Mouse (Mus musculus): ENCODE data around the gene Rin1. TPM values are rescaled to one million over a fixed set of nuclear protein-coding genes. Genes with fewer than 3 reads are reported as not detected.

Gene Rin1
- polyA plus RNA-seq, 1 experiment from 2014 or later = 1.4 TPM

GRCm38 (mm10) chr19:5094243-5094632 lies 44.0 kb downstream of the Rin1 start:
- ATAC-seq = peak; percentile 79
- Histone ChIP-seq H3K36me3 (ENCODE audit: control insufficient read depth, insufficient read depth, low read length) (peaks cover 36% of the 10 kb centered on the region), H3K9ac (ENCODE audit: low read length) (peak overlapping the region; percentile 96), H3K4me3 (ENCODE audit: low read depth, low read length) (peak overlapping the region; percentile 80), H3K4me1 (ENCODE audit: control insufficient read depth, insufficient read depth, low read length) (peaks cover 43% of the 10 kb centered on the region), H3K9me3 (replicated peaks; ENCODE audit: control insufficient read depth, low read length) (no peaks in the 10 kb centered on the region), H3K27ac (ENCODE audit: low read depth, low read length) (peak overlapping the region; percentile 91), H3K4me2 (ENCODE audit: low read length) (peak overlapping the region; percentile 93), H3K27me3 (replicated peaks; ENCODE audit: control insufficient read depth, insufficient read depth, low read length) (no peaks in the 10 kb centered on the region)
- 0% methylated on average over 21 of the region's 21 CpGs for WGBS
- peak; percentile 98 for DNase-seq (ENCODE audit: low spot score)

- Histone ChIP-seq H3K36me3 (ENCODE audit: control insufficient read depth, insufficient read depth, low read length) (peaks cover 43% of the 10 kb centered on the region), H3K27me3 (replicated peaks; ENCODE audit: control insufficient read depth, insufficient read depth, low read length) (no peaks in the 10 kb centered on the region), H3K4me1 (ENCODE audit: control insufficient read depth, insufficient read depth, low read length) (peaks cover 42% of the 10 kb centered on the region), H3K9me3 (replicated peaks; ENCODE audit: control insufficient read depth, low read length) (no peaks in the 10 kb centered on the region), H3K4me2 (ENCODE audit: low read length) (peak overlapping the region; percentile 93), H3K9ac (ENCODE audit: low read length) (peak overlapping the region; percentile 96), H3K27ac (ENCODE audit: low read depth, low read length) (peak overlapping the region; percentile 91), H3K4me3 (ENCODE audit: low read depth, low read length) (peak overlapping the region; percentile 80)
- WGBS = 29% methylated on average over 11 of the region's 11 CpGs
- ATAC-seq (no peak; the same call in 1 of the 2 replicates), DNase-seq (ENCODE audit: low spot score) (no peak)
These were observed 44.6 kb downstream of the Rin1 start for GRCm38 (mm10) chr19:5094746-5095417.

GRCm38 (mm10) chr19:5095887-5096474 lies 45.7 kb downstream of the Rin1 start:
- ATAC-seq (no peak; the same call in 1 of the 2 replicates), DNase-seq (ENCODE audit: low spot score) (no peak)
- Histone ChIP-seq H3K27ac (ENCODE audit: low read depth, low read length) (peak overlapping the region; percentile 91), H3K4me2 (ENCODE audit: low read length) (peak overlapping the region; percentile 93), H3K9me3 (replicated peaks; ENCODE audit: control insufficient read depth, low read length) (no peaks in the 10 kb centered on the region), H3K9ac (ENCODE audit: low read length) (peak overlapping the region; percentile 96), H3K4me1 (ENCODE audit: control insufficient read depth, insufficient read depth, low read length) (peaks cover 42% of the 10 kb centered on the region), H3K36me3 (ENCODE audit: control insufficient read depth, insufficient read depth, low read length) (peaks cover 46% of the 10 kb centered on the region), H3K4me3 (ENCODE audit: low read depth, low read length) (peak overlapping the region; percentile 80), H3K27me3 (replicated peaks; ENCODE audit: control insufficient read depth, insufficient read depth, low read length) (no peaks in the 10 kb centered on the region)
- WGBS = 11% methylated on average over 9 of the region's 9 CpGs

DNA sequence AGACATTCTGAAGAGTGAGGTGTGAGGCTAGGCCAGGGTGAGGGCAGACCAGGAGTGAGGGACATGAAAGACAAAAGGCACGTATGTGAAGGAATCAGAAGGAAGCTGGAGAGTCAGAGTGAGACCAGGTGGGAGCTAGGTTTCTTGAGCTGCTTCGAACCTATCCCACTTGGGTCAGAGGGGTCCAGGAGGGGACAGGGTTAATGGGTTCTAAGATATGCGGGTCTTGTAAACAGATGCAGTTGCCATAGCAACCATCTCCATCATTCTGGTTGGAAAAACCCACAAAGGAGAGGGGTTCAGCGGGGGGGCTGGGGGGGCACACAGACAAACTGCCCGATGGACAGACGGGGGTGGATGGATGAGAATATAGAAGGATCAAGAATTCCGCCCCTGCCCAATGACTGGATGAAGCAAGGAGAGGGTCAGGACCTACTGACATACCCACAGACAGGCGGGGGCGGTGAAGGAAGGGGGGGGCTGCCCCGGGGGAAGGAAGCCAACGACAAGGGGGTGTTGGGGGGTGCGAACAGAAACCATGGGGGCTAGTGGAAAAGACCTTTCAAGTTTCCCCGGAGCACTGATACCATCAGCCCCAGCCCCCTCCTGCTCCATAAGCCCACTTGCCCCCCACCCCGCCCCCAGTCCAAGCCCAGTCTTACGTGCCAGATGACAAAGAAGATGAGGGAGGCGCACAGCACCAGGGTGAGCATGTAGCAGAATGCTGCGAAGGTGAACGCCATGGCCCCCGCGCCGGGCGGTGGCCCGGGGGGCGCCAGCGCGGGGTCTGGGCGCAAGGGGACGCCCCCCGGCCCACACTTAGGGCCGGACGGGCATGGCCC lies 47.5 kb downstream of the Rin1 start:
- Histone ChIP-seq H3K27ac (ENCODE audit: low read depth, low read length) (peak overlapping the region; percentile 91), H3K9me3 (replicated peaks; ENCODE audit: control insufficient read depth, low read length) (no peaks in the 10 kb centered on the region), H3K27me3 (replicated peaks; ENCODE audit: control insufficient read depth, insufficient read depth, low read length) (no peaks in the 10 kb centered on the region), H3K4me3 (ENCODE audit: low read depth, low read length) (peak overlapping the region; percentile 80), H3K36me3 (ENCODE audit: control insufficient read depth, insufficient read depth, low read length) (peaks cover 46% of the 10 kb centered on the region), H3K4me1 (ENCODE audit: control insufficient read depth, insufficient read depth, low read length) (peaks cover 42% of the 10 kb centered on the region), H3K4me2 (ENCODE audit: low read length) (peak overlapping the region; percentile 93), H3K9ac (ENCODE audit: low read length) (peak overlapping the region; percentile 96)
- 2% methylated on average over 21 of the region's 31 CpGs for WGBS
- peak; percentile 72 for DNase-seq (ENCODE audit: low spot score)
- peak; percentile 13; the same call in 1 of the 2 replicates for ATAC-seq

DNA sequence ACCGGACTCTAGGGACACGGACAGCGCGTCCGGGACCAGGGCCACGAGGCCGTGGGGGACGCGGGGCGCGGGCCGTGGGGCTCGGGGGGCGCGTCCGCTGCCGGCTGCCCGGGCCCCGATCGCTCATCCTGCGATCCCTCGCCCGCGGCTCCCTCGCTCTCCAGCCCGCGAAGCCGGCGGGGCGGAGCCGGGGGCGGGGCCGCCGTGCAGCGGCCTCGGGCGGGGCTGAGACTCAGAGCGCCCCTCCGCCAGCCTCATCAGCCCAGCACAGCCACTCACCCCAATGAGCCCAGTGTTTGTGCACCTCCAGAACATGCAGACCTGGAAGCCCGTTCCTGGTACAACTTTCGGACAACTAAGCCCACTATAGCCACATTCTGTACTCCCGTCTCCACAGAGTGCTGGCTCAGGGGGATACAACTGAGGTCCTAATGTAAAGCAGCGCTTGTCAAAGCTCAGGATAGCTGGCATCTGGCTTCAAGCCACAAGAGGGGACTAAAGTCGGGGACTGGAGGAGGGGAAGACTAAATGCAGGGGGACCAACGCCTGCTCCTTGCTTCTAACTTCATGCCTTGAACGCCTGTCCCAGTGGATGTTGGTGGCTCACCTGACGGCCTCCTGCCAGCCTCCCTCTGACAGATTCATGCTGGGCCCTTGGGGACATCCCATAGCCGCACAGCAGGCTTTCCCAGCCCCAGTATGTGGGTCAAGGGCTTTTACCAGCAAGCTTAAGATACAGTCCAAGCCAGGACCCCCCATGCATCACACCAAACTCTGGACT lies 48.3 kb downstream of the Rin1 start, which contains the start of gene Cnih2:
Gene Cnih2, minus strand, starts transcription at position 159 of the 781 bp plus-strand sequence.
- DNase-seq (ENCODE audit: low spot score) (peak; percentile 86), ATAC-seq (peak; percentile 73)
- Histone ChIP-seq H3K4me3 (ENCODE audit: low read depth, low read length) (peak within 1 kb of the TSS; percentile 80), H3K4me2 (ENCODE audit: low read length) (peak within 1 kb of the TSS; percentile 93), H3K27me3 (replicated peaks; ENCODE audit: control insufficient read depth, insufficient read depth, low read length) (no peaks in the 10 kb centered on the region), H3K9me3 (replicated peaks; ENCODE audit: control insufficient read depth, low read length) (no peaks in the 10 kb centered on the region), H3K36me3 (ENCODE audit: control insufficient read depth, insufficient read depth, low read length) (peaks cover 46% of the 10 kb centered on the region), H3K9ac (ENCODE audit: low read length) (peak within 1 kb of the TSS; percentile 96), H3K4me1 (ENCODE audit: control insufficient read depth, insufficient read depth, low read length) (peaks cover 40% of the 10 kb centered on the region), H3K27ac (ENCODE audit: low read depth, low read length) (peak within 1 kb of the TSS; percentile 91)
- 2% methylated on average over 37 of the region's 48 CpGs for WGBS

- Histone ChIP-seq H3K4me2 (ENCODE audit: low read length) (peak overlapping the region; percentile 91), H3K9ac (ENCODE audit: low read length) (peak overlapping the region; percentile 92), H3K4me3 (ENCODE audit: low read depth, low read length) (peak overlapping the region; percentile 61), H3K27ac (ENCODE audit: low read depth, low read length) (peak overlapping the region; percentile 94; the same call in 1 of the 2 replicates), H3K36me3 (ENCODE audit: control insufficient read depth, insufficient read depth, low read length) (peaks cover 75% of the 10 kb centered on the region), H3K27me3 (replicated peaks; ENCODE audit: control insufficient read depth, insufficient read depth, low read length) (no peaks in the 10 kb centered on the region), H3K4me1 (ENCODE audit: control insufficient read depth, insufficient read depth, low read length) (peaks cover 7% of the 10 kb centered on the region), H3K9me3 (replicated peaks; ENCODE audit: control insufficient read depth, low read length) (no peaks in the 10 kb centered on the region)
- DNase-seq (ENCODE audit: low spot score) (no peak), ATAC-seq (no peak)
- WGBS = 22% methylated on average over 9 of the region's 9 CpGs
These were observed 55.8 kb downstream of the Rin1 start for GRCm38 (mm10) chr19:5106074-5106473.

Other genes starting within 250 kb of the Rin1 start
- 9.4 TPM in 2 replicates for gene Gm21992, start 238.9 kb upstream of the Rin1 start, polyA plus RNA-seq (2014; fragmentation: Nextera tagmentation; extraction: Ambion mirVana)
- gene Rbm14, start 238.8 kb upstream of the Rin1 start, polyA plus RNA-seq (2014; fragmentation: Nextera tagmentation; extraction: Ambion mirVana) = 69.1 and 79.5 TPM in 2 replicates
- gene Ccs, start 211.1 kb upstream of the Rin1 start, polyA plus RNA-seq (2014; fragmentation: Nextera tagmentation; extraction: Ambion mirVana) = 34.3 and 40.1 TPM in 2 replicates
- gene Ccdc87, start 211.1 kb upstream of the Rin1 start, polyA plus RNA-seq (2014; fragmentation: Nextera tagmentation; extraction: Ambion mirVana) = 0.50 and 0.69 TPM in 2 replicates
- gene Ctsf, start 195.4 kb upstream of the Rin1 start, polyA plus RNA-seq (2014; fragmentation: Nextera tagmentation; extraction: Ambion mirVana) = 43.9 and 51.5 TPM in 2 replicates
- gene Actn3, start 172.6 kb upstream of the Rin1 start, polyA plus RNA-seq (2014; fragmentation: Nextera tagmentation; extraction: Ambion mirVana) = 0.78 and 0.88 TPM in 2 replicates
- 11.4 and 12.9 TPM in 2 replicates for gene Zdhhc24, start 171.8 kb upstream of the Rin1 start, polyA plus RNA-seq (2014; fragmentation: Nextera tagmentation; extraction: Ambion mirVana)
- gene Bbs1, start 143.9 kb upstream of the Rin1 start, polyA plus RNA-seq (2014; fragmentation: Nextera tagmentation; extraction: Ambion mirVana) = 9.0 and 14.5 TPM in 2 replicates
- gene Dpp3, start 122.2 kb upstream of the Rin1 start, polyA plus RNA-seq (2014; fragmentation: Nextera tagmentation; extraction: Ambion mirVana) = 100.0 and 103 TPM in 2 replicates
- gene Peli3, start 107.4 kb upstream of the Rin1 start, polyA plus RNA-seq (2014; fragmentation: Nextera tagmentation; extraction: Ambion mirVana) = 4.9 and 7.8 TPM in 2 replicates
- 145 and 148 TPM in 2 replicates for gene Mrpl11, start 88.3 kb upstream of the Rin1 start, polyA plus RNA-seq (2014; fragmentation: Nextera tagmentation; extraction: Ambion mirVana)
- 0.08 and 0.14 TPM in 2 replicates for gene Npas4, start 60.2 kb upstream of the Rin1 start, polyA plus RNA-seq (2014; fragmentation: Nextera tagmentation; extraction: Ambion mirVana)
- gene Slc29a2, start 26.6 kb upstream of the Rin1 start, polyA plus RNA-seq (2014; fragmentation: Nextera tagmentation; extraction: Ambion mirVana) = 7.4 and 8.0 TPM in 2 replicates
- 45.4 and 55.1 TPM in 2 replicates for gene B4gat1, start 11.7 kb upstream of the Rin1 start, polyA plus RNA-seq (2014; fragmentation: Nextera tagmentation; extraction: Ambion mirVana)
- 1.2 and 1.7 TPM in 2 replicates for gene AC124502.3, start 11.6 kb upstream of the Rin1 start, polyA plus RNA-seq (2014; fragmentation: Nextera tagmentation; extraction: Ambion mirVana)
- 56.2 and 56.8 TPM in 2 replicates for gene Brms1, start 9.1 kb upstream of the Rin1 start, polyA plus RNA-seq (2014; fragmentation: Nextera tagmentation; extraction: Ambion mirVana)
- 12.5 and 16.2 TPM in 2 replicates for gene Cd248, start 17.6 kb downstream of the Rin1 start, polyA plus RNA-seq (2014; fragmentation: Nextera tagmentation; extraction: Ambion mirVana)
- gene Tmem151a, start 35.0 kb downstream of the Rin1 start, polyA plus RNA-seq (2014; fragmentation: Nextera tagmentation; extraction: Ambion mirVana) = 5.4 and 7.5 TPM in 2 replicates
- 71.6 and 95.5 TPM in 2 replicates for gene Yif1a, start 38.1 kb downstream of the Rin1 start, polyA plus RNA-seq (2014; fragmentation: Nextera tagmentation; extraction: Ambion mirVana)
- 350 and 370 TPM in 2 replicates for gene Cnih2, start 48.0 kb downstream of the Rin1 start, polyA plus RNA-seq (2014; fragmentation: Nextera tagmentation; extraction: Ambion mirVana)
- gene Rab1b, start 56.6 kb downstream of the Rin1 start, polyA plus RNA-seq (2014; fragmentation: Nextera tagmentation; extraction: Ambion mirVana) = 247 and 250 TPM in 2 replicates
- gene Klc2, start 68.1 kb downstream of the Rin1 start, polyA plus RNA-seq (2014; fragmentation: Nextera tagmentation; extraction: Ambion mirVana) = 26.2 and 41.1 TPM in 2 replicates
- 25.0 and 29.4 TPM in 2 replicates for gene Pacs1, start 222.6 kb downstream of the Rin1 start, polyA plus RNA-seq (2014; fragmentation: Nextera tagmentation; extraction: Ambion mirVana)
- gene Sf3b2, start 245.0 kb downstream of the Rin1 start, polyA plus RNA-seq (2014; fragmentation: Nextera tagmentation; extraction: Ambion mirVana) = 298 and 333 TPM in 2 replicates
- 20.9 and 26.3 TPM in 2 replicates for gene Gal3st3, start 247.8 kb downstream of the Rin1 start, polyA plus RNA-seq (2014; fragmentation: Nextera tagmentation; extraction: Ambion mirVana)

Data from forebrain, embryonic 14.5 days (tissue).